Mouse (Mus musculus): ENCODE measurements around the gene Lrrd1. TPM values are rescaled to one million over a fixed set of nuclear protein-coding genes. Genes with fewer than 3 reads are reported as not detected.

The Lrrd1 gene
- 0.06 TPM in 1 of 2 replicates, not detected in the other for polyA plus RNA-seq (2012; ENCODE audit: low replicate concordance)

GRCm38 (mm10) chr5:3845026-3845425 lies at the start of gene Lrrd1:
TSS of gene Lrrd1 (plus strand) at chr5:3845173.

GRCm38 (mm10) chr5:3802433-3803291 lies 42.3 kb upstream of the Lrrd1 start, which contains the start of the genes Ankib1 and Krit1:
TSS of gene Ankib1 (minus strand) at chr5:3802925.
TSS of gene Krit1 (plus strand) at chr5:3803184.

GRCm38 (mm10) chr5:3893459-3894293 lies 48.7 kb downstream of the Lrrd1 start, which contains the start of gene Mterf1a:
TSS of gene Mterf1a (minus strand) at chr5:3893933.

Other genes with a start within 250 kb of the Lrrd1 start
- 1.9 and 2.6 TPM in 2 replicates for gene Pex1, start 249.1 kb upstream of the Lrrd1 start, polyA plus RNA-seq (2012; ENCODE audit: low replicate concordance)
- gene Rbm48, start 248.6 kb upstream of the Lrrd1 start, polyA plus RNA-seq (2012; ENCODE audit: low replicate concordance) = 1.9 and 3.7 TPM in 2 replicates
- not detected in 2 replicates for gene Tmbim7, start 194.0 kb upstream of the Lrrd1 start, polyA plus RNA-seq (2012; ENCODE audit: low replicate concordance)
- 48.6 and 50.2 TPM in 2 replicates for gene Gatad1, start 188.0 kb upstream of the Lrrd1 start, polyA plus RNA-seq (2012; ENCODE audit: low replicate concordance)
- 4.8 and 19.7 TPM in 2 replicates for gene Ankib1, start 42.2 kb upstream of the Lrrd1 start, polyA plus RNA-seq (2012; ENCODE audit: low replicate concordance)
- gene Krit1, start 42.0 kb upstream of the Lrrd1 start, polyA plus RNA-seq (2012; ENCODE audit: low replicate concordance) = 2.3 and 6.3 TPM in 2 replicates
- 0.27 and 0.28 TPM in 2 replicates for gene Mterf1a, start 48.8 kb downstream of the Lrrd1 start, polyA plus RNA-seq (2012; ENCODE audit: low replicate concordance)
- gene Akap9, start 82.9 kb downstream of the Lrrd1 start, polyA plus RNA-seq (2012; ENCODE audit: low replicate concordance) = 34.6 and 37.0 TPM in 2 replicates